Mouse (Mus musculus) layer of hippocampus, adult 11-12 months (tissue): ENCODE data around the gene Cdr2.
"Not testable (repeated sequence)": the region's sequence is repeated elsewhere in the genome, so short reads cannot be mapped to it uniquely, and the experiment has no call there.

ENCODE experiments used
- DNase-seq: peaks from one replicate; pipeline ENCODE4 v3.0.0; 2022; ENCODE audit warnings: low spot score

Cdr2 gene

DNA sequence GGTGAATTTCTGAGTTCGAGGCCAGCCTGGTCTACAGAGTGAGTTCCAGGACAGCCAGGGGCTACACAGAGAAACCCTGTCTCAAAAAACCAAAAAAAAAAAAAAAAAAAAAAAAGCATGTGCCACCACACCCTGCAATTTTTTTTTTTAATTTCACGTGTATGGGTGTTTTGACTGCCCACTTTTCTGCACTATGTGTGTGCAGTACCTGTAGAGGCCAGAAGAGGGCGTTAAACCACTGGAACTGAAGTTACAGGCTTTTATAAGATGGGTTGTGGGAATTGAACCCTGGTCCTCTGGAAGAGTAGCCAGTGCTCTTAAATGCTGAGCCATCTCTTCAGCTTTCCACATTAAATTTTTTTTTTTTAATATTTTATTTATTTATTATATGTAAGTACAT, 71.9 kb downstream of the Cdr2 start:
- DNase-seq = not testable (repeated sequence)
